8 mouse cellular contexts compared by ENCODE assay signal in genomic region chr16:72605066-72605465, GRCm38 (mm10).
A peak's percentile ranks its signal among the peaks of the same experiment; 100 is the strongest.
DNase-seq lines count a peak whose midpoint lies in the region; TF ChIP-seq lines count a peak whose summit lies in the region.
"Had no signal": no experiment of that assay in that cellular context is flagged by ENCODE, and none has a peak within 500 bp of the region (broad histone marks: within the 10 kb centered on the region; RNA-seq: fewer than 3 reads in every experiment).

No protein-coding gene starts in this region.

- H3K27me3 ChIP-seq in CH12.LX (replicated peaks) = no peaks in the 10 kb centered on the region
- H3K27me3 ChIP-seq: hindbrain, embryonic 15.5 days had no signal

- H3K79me2 ChIP-seq in CH12.LX (replicated peaks; ENCODE audit: control insufficient read depth, extremely low read depth, insufficient read depth, poor library complexity, severe bottlenecking) = no peaks in the 10 kb centered on the region

- DNase-seq in CH12.LX (ENCODE audit: extremely low read depth) (peak; percentile 45), R1 (ENCODE audit: low read depth, low spot score) (peak; percentile 76)
- DNase-seq in cerebellum, postnatal 25 days = peak; percentile 62 to 82
- peak; percentile 70 to 87 for DNase-seq in frontal cortex, postnatal 36 days (ENCODE audit: low spot score in 2 of 2)
- peak; percentile 39 to 73 for DNase-seq in layer of hippocampus, adult 8-10 months (ENCODE audit: low spot score in 2 of 2)
- DNase-seq in lung, postnatal 14 days = peak; percentile 78
- peak; percentile 69 to 70 for DNase-seq in right cerebral cortex, postnatal 36 days (ENCODE audit: low spot score in 2 of 2)

- no peaks in the 10 kb centered on the region for H3K4me1 ChIP-seq in CH12.LX (ENCODE audit: control insufficient read depth in 1 of 2, insufficient read depth in 2 of 2)
- H3K4me1 ChIP-seq: hindbrain, embryonic 15.5 days had no signal

- no peak for TF ChIP-seq EP300 in CH12.LX (IDR thresholded peaks at IDR 0.05; ENCODE audit: low read length)

- peaks cover 15% of the 10 kb centered on the region for H3K9me3 ChIP-seq in CH12.LX (replicated peaks; ENCODE audit: low read length)
- H3K9me3 ChIP-seq: hindbrain, embryonic 15.5 days had no signal

- H3K9ac ChIP-seq in CH12.LX (ENCODE audit: insufficient read depth, low read depth) = no peak overlapping the region
- H3K9ac ChIP-seq: hindbrain, embryonic 15.5 days had no signal

- no peak overlapping the region for H3K4me2 ChIP-seq in CH12.LX (ENCODE audit: insufficient read depth, low read depth, poor library complexity, severe bottlenecking)
- H3K4me2 ChIP-seq: hindbrain, embryonic 15.5 days had no signal

- TF ChIP-seq POLR2A in CH12.LX (IDR thresholded peaks at IDR 0.05; ENCODE audit: low read depth, low read length) = no peak

- dilution Hi-C loops in CH12.LX (cut with MboI; ENCODE audit: extremely low pct_ligation_motif_present, extremely low pct_unique_long_range_greater_than_20kb, low sequenced_read_pairs) = no loop called here

- no peaks in the 10 kb centered on the region for H3K36me3 ChIP-seq in CH12.LX (replicated peaks in 1 of 2; ENCODE audit: control insufficient read depth in 1 of 2, insufficient read depth in 1 of 2, low read length in 1 of 2)
- H3K36me3 ChIP-seq: hindbrain, embryonic 15.5 days had no signal

- in situ Hi-C loops in CH12.LX (cut with MboI; ENCODE audit: low pct_ligation_motif_present, low pct_unique_long_range_greater_than_20kb, low sequenced_read_pairs) = no loop called here

- H3K27ac ChIP-seq in CH12.LX (ENCODE audit: insufficient read depth, low read depth) = no peak overlapping the region
- H3K27ac ChIP-seq: hindbrain, embryonic 15.5 days had no signal

- H3K4me3 ChIP-seq in CH12.LX (replicated peaks in 1 of 3; ENCODE audit: low read depth in 2 of 3, low read length in 2 of 3, poor library complexity in 1 of 3) = no peak overlapping the region
- H3K4me3 ChIP-seq: hindbrain, embryonic 15.5 days had no signal

- no peak; the same call in 1 of the 2 replicates for TF ChIP-seq RAD21 in CH12.LX (IDR thresholded peaks at IDR 0.05; ENCODE audit: low read depth, low read length)

- peak; percentile 49 to 50; a peak in 3 of 4 replicates for TF ChIP-seq CTCF in CH12.LX (conservative IDR thresholded peaks at IDR 0.05 in 1 of 2, IDR thresholded peaks at IDR 0.05 in 1 of 2; ENCODE audit: low read depth in 2 of 2, low read length in 2 of 2)

TF ChIP-seq in CH12.LX, 34 proteins besides CTCF, POLR2A, EP300 and RAD21:
- TF ChIP-seq SMC3 (IDR thresholded peaks at IDR 0.05; ENCODE audit: low read depth, low read length) = 0 out of 2 replicates have a peak, but pooled peaks have one; percentile 11
- TF ChIP-seq MEF2A (IDR thresholded peaks at IDR 0.05; ENCODE audit: borderline replicate concordance, low read depth, low read length) = no peak
